8 mouse cellular contexts compared by ENCODE assay signal in the genomic region with DNA sequence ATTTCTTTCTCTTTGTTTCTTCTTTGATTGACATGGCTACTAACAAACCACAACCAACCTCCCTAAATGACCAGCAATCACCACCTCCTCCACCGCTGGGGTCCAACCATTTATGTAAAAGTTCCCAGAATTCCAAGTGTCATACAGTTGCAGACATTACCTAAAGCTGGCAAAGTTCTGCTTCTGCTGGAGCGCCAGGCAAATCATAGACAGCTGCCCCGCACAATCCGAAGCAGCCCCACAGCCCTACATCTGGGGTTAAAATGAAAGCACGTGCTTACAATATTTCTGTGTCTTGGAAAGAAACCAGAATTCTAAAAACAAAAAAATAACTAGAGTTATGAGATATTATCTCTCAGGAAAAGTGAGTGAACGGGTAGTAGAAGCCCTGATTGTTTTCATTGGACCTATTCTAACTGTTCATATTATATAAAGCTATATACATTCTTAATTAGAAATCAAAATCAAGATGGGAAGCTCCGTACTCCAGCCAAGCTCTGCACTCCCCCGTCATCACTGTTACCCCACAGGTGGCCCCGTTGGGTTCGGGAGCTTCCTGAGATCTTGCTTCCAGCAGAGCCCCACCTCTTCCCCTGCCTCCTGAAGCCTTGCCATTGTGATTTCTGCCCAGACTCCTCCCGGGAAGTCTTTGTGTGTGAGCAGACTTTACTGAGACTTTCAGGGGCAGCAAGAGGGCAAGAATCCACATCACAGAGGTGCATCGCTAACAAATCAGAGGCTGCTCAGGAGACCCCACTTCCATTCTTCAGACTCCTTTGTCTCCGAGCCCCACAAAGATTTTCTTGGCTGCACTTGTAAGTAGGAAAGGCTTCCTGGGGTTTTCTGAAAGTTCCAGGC. TPM values are rescaled to one million over a fixed set of nuclear protein-coding genes. Genes with fewer than 3 reads are reported as not detected.
A peak's percentile ranks its signal among the peaks of the same experiment; 100 is the strongest.
DNase-seq lines count a peak whose midpoint lies in the region; ATAC-seq and TF ChIP-seq lines count a peak whose summit lies in the region.

No protein-coding gene starts in this region.

- peak overlapping the region; percentile 63 for H3K4me2 ChIP-seq in heart, embryonic 11.5 days
- peak overlapping the region; percentile 48 for H3K4me2 ChIP-seq in kidney, embryonic 14.5 days (replicated peaks; ENCODE audit: low read depth, low read length)
- peak overlapping the region; percentile 50 for H3K4me2 ChIP-seq in midbrain, embryonic 12.5 days (replicated peaks)

- H3K27ac ChIP-seq in layer of hippocampus, adult 2 months, result no peak overlapping the region
- peak overlapping the region; percentile 25; the same call in 1 of the 2 replicates for H3K27ac ChIP-seq in heart, embryonic 11.5 days (ENCODE audit: low read depth, low read length)
- H3K27ac ChIP-seq in kidney, embryonic 14.5 days (ENCODE audit: low read depth, low read length), result no peak overlapping the region
- H3K27ac ChIP-seq in midbrain, embryonic 12.5 days (replicated peaks), result no peak overlapping the region

- H3K4me3 ChIP-seq in layer of hippocampus, adult 2 months, result peak overlapping the region; percentile 8; the same call in 1 of the 2 replicates
- H3K4me3 ChIP-seq in heart, embryonic 11.5 days (ENCODE audit: low read depth, low read length), result peak overlapping the region; percentile 34
- H3K4me3 ChIP-seq in kidney, embryonic 14.5 days (ENCODE audit: low read length), result peak overlapping the region; percentile 25
- H3K4me3 ChIP-seq in midbrain, embryonic 12.5 days, result peak overlapping the region; percentile 26

- no peaks in the 10 kb centered on the region for H3K27me3 ChIP-seq in heart, embryonic 11.5 days (ENCODE audit: control insufficient read depth, insufficient read depth, low read length)
- H3K27me3 ChIP-seq in kidney, embryonic 14.5 days (ENCODE audit: control insufficient read depth, insufficient read depth, low read length), result no peaks in the 10 kb centered on the region; the same call in 1 of the 2 replicates
- H3K27me3 ChIP-seq in midbrain, embryonic 12.5 days, result peaks cover 27% of the 10 kb centered on the region

- DNase-seq in layer of hippocampus, adult 2 months (ENCODE audit: low spot score in 2 of 2), result no peak
- DNase-seq in layer of hippocampus, adult 9-10 months (ENCODE audit: low spot score), result no peak
- DNase-seq in left cerebral cortex, postnatal 4 days, result no peak

- no peaks in the 10 kb centered on the region for H3K9me3 ChIP-seq in heart, embryonic 11.5 days (replicated peaks; ENCODE audit: control insufficient read depth, low read length)
- no peaks in the 10 kb centered on the region for H3K9me3 ChIP-seq in kidney, embryonic 14.5 days (ENCODE audit: control insufficient read depth, low read length)
- no peaks in the 10 kb centered on the region for H3K9me3 ChIP-seq in midbrain, embryonic 12.5 days

- 30% methylated on average over 13 of the region's 13 CpGs for WGBS in heart, embryonic 11.5 days (ENCODE audit: insufficient replicate concordance)
- WGBS in kidney, embryonic 14.5 days, result 33% methylated on average over 13 of the region's 13 CpGs
- WGBS in midbrain, embryonic 12.5 days, result 28% methylated on average over 13 of the region's 13 CpGs

- no peak for ATAC-seq in heart, embryonic 11.5 days (replicated peaks; ENCODE audit: insufficient number of reproducible peaks, low FRiP score, low TSS enrichment)
- no peak for ATAC-seq in kidney, embryonic 14.5 days (ENCODE audit: low FRiP score, low TSS enrichment)
- no peak for ATAC-seq in midbrain, embryonic 12.5 days (ENCODE audit: low FRiP score, low read depth)
- no peak for ATAC-seq in inflammation-experienced regulatory T-cells, adult 6 months
- ATAC-seq in monocyte, adult 5-6 weeks (replicated peaks; ENCODE audit: insufficient number of reproducible peaks, low FRiP score, low TSS enrichment, poor library complexity, severe bottlenecking), result no peak

- no peak for TF ChIP-seq CTCF in layer of hippocampus, adult 2 months (conservative IDR thresholded peaks at IDR 0.05)

- intact Hi-C loops in left cerebral cortex, postnatal 4 days (cut with DNase I), result no loop called here

- H3K9ac ChIP-seq in heart, embryonic 11.5 days (ENCODE audit: low read depth, low read length), result peak overlapping the region; percentile 65
- H3K9ac ChIP-seq in kidney, embryonic 14.5 days (ENCODE audit: low read depth, low read length), result peak overlapping the region; percentile 32
- peak overlapping the region; percentile 41 for H3K9ac ChIP-seq in midbrain, embryonic 12.5 days (replicated peaks)

- no peaks in the 10 kb centered on the region for H3K4me1 ChIP-seq in heart, embryonic 11.5 days (ENCODE audit: control insufficient read depth, insufficient read depth, low read length)
- H3K4me1 ChIP-seq in kidney, embryonic 14.5 days (ENCODE audit: control insufficient read depth, insufficient read depth, low read length), result peaks cover 9% of the 10 kb centered on the region; the same call in 1 of the 2 replicates
- H3K4me1 ChIP-seq in midbrain, embryonic 12.5 days, result peaks cover 10% of the 10 kb centered on the region

- H3K36me3 ChIP-seq in heart, embryonic 11.5 days (ENCODE audit: control insufficient read depth, insufficient read depth, low read length), result no peaks in the 10 kb centered on the region
- no peaks in the 10 kb centered on the region for H3K36me3 ChIP-seq in kidney, embryonic 14.5 days (ENCODE audit: control insufficient read depth, insufficient read depth, low read length)
- no peaks in the 10 kb centered on the region for H3K36me3 ChIP-seq in midbrain, embryonic 12.5 days

RNA-seq across cellular contexts. Expression of gene 4933402J07Rik, which starts 6.3 kb away (rescaled TPM):
- not detected for total RNA-seq in layer of hippocampus, adult 2 months (2021)
- not detected in 2 replicates for polyA plus RNA-seq in heart, embryonic 11.5 days (2014; fragmentation: Nextera tagmentation; extraction: Ambion mirVana)
- not detected in 2 replicates for polyA plus RNA-seq in kidney, embryonic 14.5 days (2014; fragmentation: Nextera tagmentation; extraction: Ambion mirVana)
- polyA plus RNA-seq in midbrain, embryonic 12.5 days (2016; fragmentation: Nextera tagmentation; extraction: Ambion mirVana), result not detected in 2 replicates
- polyA plus RNA-seq in inflammation-experienced regulatory T-cells, adult 6 months (2017; shearing (Covaris generic)), result not detected
- total RNA-seq in monocyte, adult 5-6 weeks (2017), result 1.2 TPM in 1 of 3 replicates, not detected in the others
- not detected for total RNA-seq in left cerebral cortex, postnatal 4 days (2021)
